Mouse (Mus musculus): ENCODE results near the gene Rapgef1.

DNA sequence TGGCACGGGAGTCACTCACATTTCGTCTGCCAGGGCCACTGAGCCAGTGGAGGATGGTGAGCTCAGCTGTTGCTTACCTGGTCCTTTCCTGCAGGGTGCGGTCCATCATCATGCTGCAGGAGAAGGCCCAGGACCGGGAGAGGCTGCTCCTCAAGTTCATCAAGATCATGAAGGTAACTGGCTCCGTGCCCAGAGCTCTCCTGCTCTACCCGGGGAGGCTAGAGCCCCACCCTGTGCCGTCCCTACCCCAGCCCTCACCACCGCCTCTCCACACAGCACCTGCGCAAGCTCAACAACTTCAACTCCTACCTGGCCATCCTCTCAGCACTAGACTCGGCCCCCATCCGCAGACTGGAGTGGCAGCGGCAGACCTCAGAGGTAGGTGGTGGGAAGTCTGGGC lies 116.2 kb downstream of the Rapgef1 start:
- no peak for TF ChIP-seq POLR2A (IDR thresholded peaks at IDR 0.05; ENCODE audit: control insufficient read depth, extremely low read depth, insufficient read depth, low read length, poor library complexity)
- TF ChIP-seq CTCF (IDR thresholded peaks at IDR 0.05; ENCODE audit: borderline replicate concordance, control insufficient read depth, extremely low read depth, insufficient read depth, low read length, poor library complexity), result no peak

All from thymus, adult 2 months (tissue).